Mouse (Mus musculus): ENCODE results near the gene Nr0b2. TPM values are rescaled to one million over a fixed set of nuclear protein-coding genes. Genes with fewer than 3 reads are reported as not detected.

Nr0b2 gene
- polyA plus RNA-seq, 1 experiment from 2014 or later: 0.13 TPM

DNA sequence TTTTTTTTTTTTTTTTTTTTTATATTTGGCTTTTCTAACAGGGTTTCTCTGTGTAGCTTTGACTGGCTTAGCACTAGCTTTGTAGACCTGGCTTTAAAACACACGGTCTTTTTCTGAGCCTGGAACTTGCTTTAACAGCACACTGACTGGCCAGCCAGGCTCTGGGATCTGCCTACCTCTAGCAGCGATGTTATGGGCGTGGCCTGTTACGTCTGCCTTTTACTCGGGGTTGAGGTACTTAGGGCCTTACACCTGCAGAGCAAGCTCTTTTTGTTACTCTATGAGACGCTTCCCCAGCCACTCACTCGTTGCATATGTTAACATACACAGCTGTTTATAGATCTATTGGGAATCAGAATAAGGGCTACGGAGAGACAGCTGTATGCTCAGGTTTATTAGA lies 14.1 kb downstream of the Nr0b2 start:
- no peak overlapping the region for H3K4me2 ChIP-seq
- H3K9ac ChIP-seq (replicated peaks): no peak overlapping the region
- no peaks in the 10 kb centered on the region for H3K27me3 ChIP-seq (replicated peaks)
- H3K27ac ChIP-seq (replicated peaks): no peak overlapping the region
- H3K9me3 ChIP-seq (replicated peaks): no peaks in the 10 kb centered on the region
- no peak overlapping the region for H3K4me3 ChIP-seq (replicated peaks)
- no peaks in the 10 kb centered on the region for H3K4me1 ChIP-seq
- ATAC-seq (ENCODE audit: low FRiP score): no peak
- WGBS: 24% methylated on average over 8 of the region's 8 CpGs
- no peaks in the 10 kb centered on the region for H3K36me3 ChIP-seq

DNA sequence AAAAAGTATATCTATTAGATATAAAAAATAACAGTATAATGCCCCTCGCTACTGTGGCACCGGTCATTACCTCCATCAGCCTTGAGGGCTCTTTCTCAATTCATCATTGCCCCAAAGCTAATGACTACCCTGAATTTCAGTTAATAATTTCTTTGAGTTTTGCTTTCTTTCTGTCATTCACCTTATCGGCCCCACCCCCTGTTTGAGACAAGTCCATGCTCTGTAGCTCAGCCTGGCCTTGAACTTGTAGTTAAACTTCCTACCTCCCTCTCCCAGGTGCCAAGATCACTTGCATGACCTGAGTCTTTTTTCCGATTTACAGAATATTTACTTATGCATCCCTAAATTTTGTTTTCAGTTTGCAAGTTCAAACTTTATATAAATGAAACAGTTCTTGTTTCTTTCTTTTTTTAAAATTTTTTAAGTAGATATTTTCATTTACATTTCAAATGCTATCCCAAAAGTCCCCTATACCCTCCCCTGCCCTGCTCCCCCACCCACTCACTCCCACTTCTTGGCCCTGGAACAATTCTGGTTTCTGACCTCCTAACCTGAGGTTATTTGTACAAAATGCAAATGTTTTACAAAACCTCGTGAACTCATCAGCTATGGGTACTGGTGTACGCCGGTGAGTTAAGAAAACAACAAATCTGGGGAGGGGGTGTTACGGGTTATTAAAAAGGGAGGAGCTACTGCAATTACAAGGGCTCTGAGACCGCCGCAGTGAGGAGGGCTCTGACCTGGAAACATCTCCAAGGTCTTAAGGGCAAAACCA lies 16.3 kb downstream of the Nr0b2 start:
- H3K9ac ChIP-seq (replicated peaks): no peak overlapping the region

DNA sequence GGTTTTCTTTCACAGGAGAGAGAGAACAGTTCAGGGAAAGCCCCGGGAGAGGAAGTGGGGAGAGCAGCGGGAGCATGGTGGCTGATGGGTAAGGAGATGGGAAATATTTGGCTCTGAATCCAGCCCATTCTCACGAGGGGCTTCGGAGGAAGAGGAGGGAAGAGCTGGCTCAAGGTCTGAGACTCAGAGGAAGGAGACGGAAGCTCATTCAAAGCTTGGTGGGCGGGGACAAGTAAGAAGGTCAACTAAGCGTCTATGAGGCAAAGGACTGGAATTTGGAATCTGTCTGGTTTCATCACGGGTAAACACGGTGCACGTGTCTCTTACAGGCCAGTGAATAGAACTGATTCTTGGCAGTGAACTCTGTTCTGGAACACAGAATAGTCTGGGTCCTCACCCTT lies 16.9 kb downstream of the Nr0b2 start:
- Histone ChIP-seq H3K9me3 (replicated peaks) (no peaks in the 10 kb centered on the region), H3K27me3 (replicated peaks) (no peaks in the 10 kb centered on the region), H3K27ac (replicated peaks) (no peak overlapping the region), H3K4me3 (replicated peaks) (no peak overlapping the region), H3K36me3 (no peaks in the 10 kb centered on the region), H3K4me1 (peaks cover 6% of the 10 kb centered on the region), H3K9ac (replicated peaks) (no peak overlapping the region), H3K4me2 (no peak overlapping the region)
- WGBS: 63% methylated on average over 10 of the region's 10 CpGs
- ATAC-seq (ENCODE audit: low FRiP score): no peak

More for the DNA sequence above, 16.3 kb downstream of the Nr0b2 start:
- H3K9me3 ChIP-seq (replicated peaks): no peaks in the 10 kb centered on the region
- no peak overlapping the region for H3K4me2 ChIP-seq
- no peaks in the 10 kb centered on the region for H3K27me3 ChIP-seq (replicated peaks)
- H3K36me3 ChIP-seq: no peaks in the 10 kb centered on the region
- H3K27ac ChIP-seq (replicated peaks): no peak overlapping the region
- 78% methylated on average over 10 of the region's 10 CpGs for WGBS
- ATAC-seq (ENCODE audit: low FRiP score): no peak
- peaks cover 5% of the 10 kb centered on the region; the same call in 1 of the 2 replicates for H3K4me1 ChIP-seq
- no peak overlapping the region for H3K4me3 ChIP-seq (replicated peaks)

DNA sequence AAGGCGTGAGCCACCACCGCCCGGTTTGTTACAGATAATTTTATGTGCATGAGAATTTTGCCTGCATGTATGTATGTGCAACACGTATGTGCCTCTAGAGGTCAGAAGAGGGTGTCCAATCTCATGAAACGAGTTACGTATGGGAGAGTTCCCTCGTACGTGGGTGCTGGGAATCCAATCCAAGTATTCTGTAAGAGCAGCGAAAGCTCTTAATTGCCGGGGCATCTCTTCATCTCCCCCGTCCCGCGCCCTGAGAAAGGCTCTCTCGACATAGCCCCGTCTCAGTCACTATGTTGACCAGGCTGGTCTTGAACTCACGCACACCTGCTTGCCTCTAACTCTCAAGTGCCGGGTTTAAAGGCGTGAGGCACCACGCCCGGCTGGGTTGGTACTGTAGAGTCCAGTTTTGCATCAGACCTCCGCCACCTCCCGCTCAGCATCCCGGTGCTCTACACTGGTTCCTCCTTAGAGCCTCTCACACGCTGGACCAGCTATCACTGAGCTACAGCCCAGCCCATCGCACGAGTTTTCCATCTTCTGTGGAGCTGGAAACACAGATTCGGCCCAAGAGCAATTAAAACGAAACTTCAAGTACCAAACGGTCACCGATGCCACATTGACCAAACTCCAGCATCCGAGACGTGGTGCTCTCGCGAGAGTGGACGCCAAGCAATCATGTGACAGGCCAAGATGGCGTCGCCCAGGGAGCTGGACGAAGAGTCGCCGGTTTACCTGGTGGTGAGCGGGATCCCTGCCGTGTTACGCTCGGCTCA lies 21.1 kb downstream of the Nr0b2 start, which contains the start of gene Gpatch3:
TSS of gene Gpatch3 (plus strand) at position 676 of the 773 bp plus-strand sequence.
- Histone ChIP-seq H3K27me3 (replicated peaks) (no peaks in the 10 kb centered on the region), H3K4me1 (peaks cover 16% of the 10 kb centered on the region), H3K4me2 (peak within 1 kb of the TSS; percentile 82), H3K4me3 (replicated peaks) (peak within 1 kb of the TSS; percentile 95), H3K9me3 (replicated peaks) (no peaks in the 10 kb centered on the region), H3K9ac (replicated peaks) (peak within 1 kb of the TSS; percentile 84), H3K36me3 (peaks cover 16% of the 10 kb centered on the region), H3K27ac (replicated peaks) (peak within 1 kb of the TSS; percentile 84)
- 5% methylated on average over 44 of the region's 44 CpGs for WGBS
- peak; percentile 94 for ATAC-seq (ENCODE audit: low FRiP score)

DNA sequence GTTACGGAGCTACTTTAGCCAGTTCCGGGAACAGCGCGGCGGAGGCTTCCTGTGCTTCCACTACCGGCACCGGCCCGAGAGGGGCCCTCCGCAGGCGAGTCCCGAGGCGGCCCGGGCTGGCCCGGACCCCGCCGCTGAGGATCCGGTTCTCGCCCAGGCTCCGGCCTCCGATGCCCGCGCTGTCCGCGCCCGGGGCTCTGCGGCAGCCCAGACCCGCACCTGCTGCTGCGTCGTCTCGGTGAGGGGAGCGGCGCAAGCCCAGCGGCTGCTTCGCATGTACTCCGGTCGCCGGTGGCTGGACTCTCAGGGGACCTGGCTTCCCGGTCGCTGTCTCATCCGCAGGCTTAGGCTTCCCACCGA lies 21.6 kb downstream of the Nr0b2 start:
- no peaks in the 10 kb centered on the region for H3K9me3 ChIP-seq (replicated peaks)
- peak overlapping the region; percentile 95 for H3K4me3 ChIP-seq (replicated peaks)
- peak overlapping the region; percentile 82 for H3K4me2 ChIP-seq
- peaks cover 22% of the 10 kb centered on the region for H3K36me3 ChIP-seq
- no peaks in the 10 kb centered on the region for H3K27me3 ChIP-seq (replicated peaks)
- H3K9ac ChIP-seq (replicated peaks): peak overlapping the region; percentile 84
- under 1% methylated on average over 41 of the region's 41 CpGs for WGBS
- peak; percentile 62; the same call in 1 of the 2 replicates for ATAC-seq (ENCODE audit: low FRiP score)
- peaks cover 16% of the 10 kb centered on the region for H3K4me1 ChIP-seq
- peak overlapping the region; percentile 60; the same call in 1 of the 2 replicates for H3K27ac ChIP-seq (replicated peaks)

DNA sequence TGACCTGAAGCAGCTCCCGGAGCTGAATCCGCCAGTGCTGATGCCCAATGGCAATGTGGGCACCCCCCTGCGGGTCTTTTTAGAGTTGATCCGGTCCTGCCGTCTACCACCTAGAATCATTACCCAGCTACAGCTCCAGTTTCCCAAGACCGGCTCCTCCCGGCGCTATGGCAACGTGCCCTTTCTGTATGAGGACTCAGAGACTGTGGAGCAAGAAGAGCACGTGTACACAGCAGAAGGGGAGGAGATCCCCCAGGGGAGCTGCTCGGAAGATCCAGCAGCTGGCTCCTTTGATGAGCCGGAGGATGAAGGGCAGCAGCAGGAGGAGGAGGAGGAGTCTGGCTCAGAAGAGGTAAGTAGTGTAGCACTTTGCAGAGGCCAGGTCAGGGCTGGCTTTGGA lies 24.8 kb downstream of the Nr0b2 start:
- Histone ChIP-seq H3K9me3 (replicated peaks) (no peaks in the 10 kb centered on the region), H3K36me3 (peaks cover 48% of the 10 kb centered on the region), H3K4me3 (replicated peaks) (no peak overlapping the region), H3K27me3 (replicated peaks) (no peaks in the 10 kb centered on the region), H3K9ac (replicated peaks) (no peak overlapping the region), H3K4me2 (no peak overlapping the region), H3K27ac (replicated peaks) (no peak overlapping the region), H3K4me1 (peaks cover 17% of the 10 kb centered on the region)
- WGBS: 66% methylated on average over 12 of the region's 12 CpGs
- ATAC-seq (ENCODE audit: low FRiP score): no peak

DNA sequence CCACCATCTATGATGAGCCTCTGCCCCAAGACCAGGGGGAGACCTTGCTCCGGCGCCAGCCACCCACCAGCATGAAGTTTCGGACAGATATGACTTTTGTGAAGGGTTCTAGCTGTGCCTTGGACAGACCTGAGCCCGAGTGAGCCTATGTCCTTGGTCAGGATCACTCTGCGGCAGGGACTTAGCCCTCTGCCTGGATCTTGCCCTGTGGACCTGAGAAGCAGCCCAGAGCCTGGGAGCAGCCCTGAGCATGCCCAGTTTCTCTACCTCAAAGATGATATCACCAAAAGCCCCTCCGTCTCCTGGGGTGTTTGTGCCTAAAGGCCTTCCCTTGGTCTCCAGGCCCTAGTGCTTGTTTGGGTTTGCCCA lies 30.5 kb downstream of the Nr0b2 start:
- Histone ChIP-seq H3K9ac (replicated peaks) (peak overlapping the region; percentile 81), H3K4me2 (peak overlapping the region; percentile 100), H3K36me3 (peaks cover 67% of the 10 kb centered on the region), H3K27ac (replicated peaks) (peak overlapping the region; percentile 86), H3K4me3 (replicated peaks) (peak overlapping the region; percentile 87), H3K27me3 (replicated peaks) (no peaks in the 10 kb centered on the region), H3K9me3 (replicated peaks) (no peaks in the 10 kb centered on the region), H3K4me1 (peaks cover 33% of the 10 kb centered on the region)
- ATAC-seq (ENCODE audit: low FRiP score): peak; percentile 42
- WGBS: 64% methylated on average over 6 of the region's 6 CpGs

DNA sequence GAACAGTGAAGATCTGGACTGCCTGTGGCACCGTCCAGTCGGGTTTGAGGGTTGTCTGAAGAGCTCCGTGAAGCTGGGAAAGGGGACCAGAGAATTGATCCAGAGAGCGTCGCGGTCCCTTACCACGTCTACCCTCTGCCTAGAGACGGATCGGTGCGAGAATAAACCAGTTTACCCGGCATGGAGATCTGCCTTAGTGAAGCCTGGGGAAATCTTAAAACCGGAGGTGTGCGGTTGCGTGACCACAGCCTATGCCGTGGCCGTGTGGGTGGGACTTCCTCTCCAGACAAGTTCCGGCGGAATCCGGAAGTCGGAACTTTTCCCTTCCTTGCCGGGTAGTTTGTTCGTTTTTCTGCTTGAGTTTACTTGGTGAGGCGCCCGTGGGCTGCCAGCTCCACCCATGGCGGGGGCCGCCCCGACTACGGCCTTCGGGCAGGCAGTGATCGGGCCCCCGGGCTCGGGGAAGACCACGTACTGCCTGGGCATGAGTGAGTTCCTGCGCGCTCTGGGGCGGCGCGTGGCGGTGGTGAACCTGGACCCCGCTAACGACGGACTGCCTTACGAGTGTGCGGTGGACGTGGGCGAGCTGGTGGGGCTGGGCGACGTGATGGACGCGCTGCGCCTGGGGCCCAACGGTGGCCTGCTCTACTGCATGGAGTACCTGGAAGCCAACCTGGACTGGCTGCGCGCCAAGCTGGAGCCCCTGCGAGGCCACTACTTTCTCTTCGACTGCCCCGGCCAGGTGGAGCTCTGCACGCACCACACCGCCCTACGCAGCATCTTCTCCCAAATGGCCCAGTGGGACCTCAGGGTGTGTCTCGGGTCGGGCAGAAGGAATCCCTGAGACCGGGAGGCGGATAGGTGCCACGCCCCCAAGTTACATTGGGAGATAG lies 31.1 kb downstream of the Nr0b2 start, which contains the start of gene Gpn2:
TSS of gene Gpn2 (plus strand) at position 304 of the 893 bp plus-strand sequence.
- Histone ChIP-seq H3K9ac (replicated peaks) (peak within 1 kb of the TSS; percentile 81), H3K4me1 (peaks cover 33% of the 10 kb centered on the region), H3K4me2 (peak within 1 kb of the TSS; percentile 100), H3K9me3 (replicated peaks) (no peaks in the 10 kb centered on the region), H3K36me3 (peaks cover 68% of the 10 kb centered on the region), H3K27ac (replicated peaks) (peak within 1 kb of the TSS; percentile 86), H3K4me3 (replicated peaks) (peak within 1 kb of the TSS; percentile 87), H3K27me3 (replicated peaks) (no peaks in the 10 kb centered on the region)
- ATAC-seq (ENCODE audit: low FRiP score): peak; percentile 90
- 3% methylated on average over 65 of the region's 65 CpGs for whole genome bisulfite sequencing

DNA sequence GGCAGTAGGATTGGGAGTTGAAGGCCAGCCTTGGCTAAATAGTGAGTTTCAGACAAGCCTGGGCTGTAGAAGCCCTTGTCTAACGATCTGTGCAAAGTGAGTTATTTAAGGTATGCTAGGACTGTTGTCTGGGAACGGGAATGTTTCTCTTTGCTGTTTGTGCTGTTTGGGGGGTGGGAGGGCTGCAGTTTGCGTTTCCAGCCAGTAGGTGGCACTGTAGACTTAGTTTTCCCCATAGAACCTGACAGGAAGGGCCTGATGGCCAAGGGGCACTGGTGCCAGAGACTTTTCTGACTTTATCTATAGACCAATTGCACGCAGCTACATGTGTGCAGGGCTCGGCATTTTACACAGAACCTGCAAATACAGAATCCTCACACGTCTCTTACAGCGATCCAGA lies 39.4 kb downstream of the Nr0b2 start:
- 32% methylated on average over 7 of the region's 7 CpGs for WGBS
- no peak overlapping the region for H3K27ac ChIP-seq (replicated peaks)
- no peak for ATAC-seq (ENCODE audit: low FRiP score)
- H3K4me3 ChIP-seq (replicated peaks): no peak overlapping the region
- H3K9ac ChIP-seq (replicated peaks): no peak overlapping the region
- H3K36me3 ChIP-seq: peaks cover 47% of the 10 kb centered on the region
- H3K9me3 ChIP-seq (replicated peaks): no peaks in the 10 kb centered on the region
- H3K4me1 ChIP-seq: no peaks in the 10 kb centered on the region
- H3K27me3 ChIP-seq (replicated peaks): 0 out of 2 replicates have a peak, but pooled peaks cover 5% of the 10 kb centered on the region
- H3K4me2 ChIP-seq: no peak overlapping the region

DNA sequence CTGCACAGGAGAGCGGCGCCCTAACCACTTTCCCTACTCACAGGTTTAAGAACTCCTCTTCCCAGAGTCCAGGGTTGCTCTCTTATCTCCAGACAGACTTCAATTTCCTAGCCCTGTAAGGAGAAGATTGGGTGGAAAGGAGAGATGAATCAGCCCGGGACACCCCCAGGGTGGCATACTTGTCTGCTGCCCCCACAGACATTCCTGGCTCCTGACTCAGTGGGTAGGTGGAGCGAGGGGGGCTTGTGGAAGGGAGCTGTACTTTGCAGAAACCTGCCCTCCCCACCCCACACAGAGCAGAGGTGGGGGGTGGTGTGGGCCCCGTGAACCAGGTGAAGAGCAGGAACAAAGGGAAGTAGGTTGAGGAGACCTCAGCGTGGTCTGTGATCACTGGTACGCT lies 42.4 kb downstream of the Nr0b2 start:
- ATAC-seq (ENCODE audit: low FRiP score): no peak
- Histone ChIP-seq H3K36me3 (peaks cover 17% of the 10 kb centered on the region), H3K4me1 (peaks cover 13% of the 10 kb centered on the region)

DNA sequence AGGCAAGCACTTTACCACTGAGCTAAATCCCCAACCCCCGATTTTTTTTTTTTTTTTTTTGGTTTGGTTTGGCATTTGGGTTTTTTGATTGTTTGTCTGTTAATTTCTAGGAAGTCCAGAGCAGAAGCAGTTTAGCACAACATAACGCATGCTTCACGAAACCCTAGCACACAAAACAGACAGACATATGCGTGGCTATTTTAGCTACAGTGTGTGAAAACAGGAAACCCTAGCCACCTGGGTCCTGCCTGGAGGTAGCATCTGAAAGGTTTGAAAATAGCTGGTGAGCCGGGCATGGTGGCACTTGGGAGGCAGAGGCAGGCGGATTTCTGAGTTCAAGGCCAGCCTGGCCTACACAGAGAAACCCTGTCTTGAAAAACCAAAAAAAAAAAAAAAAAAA lies 42.9 kb downstream of the Nr0b2 start:
- WGBS: 89% methylated on average over 6 of the region's 6 CpGs

More for the DNA sequence above, 42.4 kb downstream of the Nr0b2 start:
- Histone ChIP-seq H3K9ac (replicated peaks) (no peak overlapping the region), H3K27me3 (replicated peaks) (peaks cover 34% of the 10 kb centered on the region), H3K4me3 (replicated peaks) (no peak overlapping the region), H3K27ac (replicated peaks) (no peak overlapping the region), H3K9me3 (replicated peaks) (no peaks in the 10 kb centered on the region), H3K4me2 (no peak overlapping the region)
- WGBS: 80% methylated on average over 7 of the region's 7 CpGs

More for the DNA sequence above, 42.9 kb downstream of the Nr0b2 start:
- H3K4me3 ChIP-seq (replicated peaks): no peak overlapping the region
- peaks cover 13% of the 10 kb centered on the region for H3K4me1 ChIP-seq
- H3K36me3 ChIP-seq: peaks cover 11% of the 10 kb centered on the region
- peaks cover 34% of the 10 kb centered on the region for H3K27me3 ChIP-seq (replicated peaks)
- no peak overlapping the region for H3K9ac ChIP-seq (replicated peaks)
- no peak overlapping the region for H3K27ac ChIP-seq (replicated peaks)
- H3K9me3 ChIP-seq (replicated peaks): no peaks in the 10 kb centered on the region
- H3K4me2 ChIP-seq: no peak overlapping the region
- ATAC-seq (ENCODE audit: low FRiP score): no peak
